Mouse (Mus musculus) brown adipose tissue, adult 24 weeks (tissue): ENCODE results near the gene Dbndd1. TPM values are rescaled to one million over a fixed set of nuclear protein-coding genes. Genes with fewer than 3 reads are reported as not detected.
"Not testable (repeated sequence)": the region's sequence is repeated elsewhere in the genome, so short reads cannot be mapped to it uniquely, and the experiment has no call there.

Experiments
- H3K27ac ChIP-seq: fragments of 200-500 bp; replicated peaks from 2 replicates; pipeline ENCODE4 v1.5.1; 2012; ENCODE audit warnings: low read depth, mild to moderate bottlenecking, low read length
- H3K4me1 ChIP-seq: fragments of 200-500 bp; 2 replicates; pipeline ENCODE4 v1.6.1; 2012; ENCODE audit warnings: low read length, mixed read lengths; ENCODE audit not compliant: control insufficient read depth, insufficient read depth, insufficient read length
- H3K4me3 ChIP-seq: fragments of 200-500 bp; 2 replicates; pipeline ENCODE4 v1.5.1; 2012; ENCODE audit warnings: low read depth, mild to moderate bottlenecking, low read length, moderate library complexity; ENCODE audit not compliant: insufficient read depth
- polyA plus RNA-seq: library from polyadenylated mRNA; stranded (reverse); fragments of >200 nt; gene quantifications from 2 replicates; pipeline ENCODE4 v1.2.4, GENCODE M21; 2012; ENCODE audit not compliant: missing spikeins, insufficient read depth, insufficient read length

Dbndd1 gene
- polyA plus RNA-seq, 1 experiment, result not detected

- not testable (repeated sequence) for H3K27ac ChIP-seq, H3K4me1 ChIP-seq, H3K4me3 ChIP-seq
Observed at GRCm38 (mm10) chr8:123472991-123473390, 42.3 kb downstream of the Dbndd1 start.

GRCm38 (mm10) chr8:123467476-123467875 lies 47.8 kb downstream of the Dbndd1 start:
- H3K4me1 ChIP-seq, result no peaks in the 10 kb centered on the region
- no peak overlapping the region for H3K4me3 ChIP-seq

DNA sequence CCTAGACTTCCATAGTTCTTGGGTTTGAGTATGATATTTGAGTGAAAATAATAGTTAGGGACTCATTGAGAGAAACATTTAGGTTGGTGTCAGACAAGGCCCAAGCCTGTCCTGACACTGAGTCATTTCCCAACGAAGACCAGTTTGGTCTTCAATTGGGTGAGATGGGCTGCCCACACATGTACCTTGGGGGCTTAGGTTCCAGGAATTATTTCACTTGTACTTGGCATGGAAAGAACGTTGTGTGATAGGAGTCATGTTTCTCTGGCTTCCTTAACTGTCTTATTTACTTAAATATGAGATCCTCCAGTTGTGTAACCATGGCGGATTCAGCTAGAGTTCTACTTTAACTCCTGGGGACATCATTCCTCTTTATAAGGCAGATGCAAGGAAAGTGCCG lies 51.6 kb downstream of the Dbndd1 start:
- H3K27ac ChIP-seq, result no peak overlapping the region
- H3K4me3 ChIP-seq, result no peak overlapping the region
- no peaks in the 10 kb centered on the region for H3K4me1 ChIP-seq

More at GRCm38 (mm10) chr8:123467476-123467875, 47.8 kb downstream of the Dbndd1 start:
- no peak overlapping the region for H3K27ac ChIP-seq

Other genes with a start within 250 kb of the Dbndd1 start
- gene Fanca, start 196.9 kb downstream of the Dbndd1 start, polyA plus RNA-seq, result not detected in 2 replicates
- gene Spire2, start 182.8 kb downstream of the Dbndd1 start, polyA plus RNA-seq, result not detected in 2 replicates
- gene Tcf25, start 141.7 kb downstream of the Dbndd1 start, polyA plus RNA-seq, result 203 and 244 TPM in 2 replicates
- gene Mc1r, start 108.4 kb downstream of the Dbndd1 start, polyA plus RNA-seq, result not detected in 2 replicates
- gene Tubb3, start 104.0 kb downstream of the Dbndd1 start, polyA plus RNA-seq, result 0.75 TPM in 1 of 2 replicates, not detected in the other
- 14.4 and 15.7 TPM in 2 replicates for gene Def8, start 91.9 kb downstream of the Dbndd1 start, polyA plus RNA-seq
- 32.8 and 41.6 TPM in 2 replicates for gene Afg3l1, start 37.6 kb downstream of the Dbndd1 start, polyA plus RNA-seq
- gene Gas8, start 3.4 kb upstream of the Dbndd1 start, polyA plus RNA-seq, result 2.1 and 2.3 TPM in 2 replicates
- gene Rhou, start 138.5 kb upstream of the Dbndd1 start, polyA plus RNA-seq, result 14.6 and 17.3 TPM in 2 replicates